Mouse (Mus musculus) C2C12 (cell line): Measurements from ENCODE around the gene Ndufa6.

Source experiments
- CEBPB ChIP-seq: IDR thresholded peaks from one replicate; pipeline ENCODE4 v1.6.1; 2011; ENCODE audit warnings: low read depth, mild to moderate bottlenecking, control low read depth, moderate library complexity
- CTCF ChIP-seq: IDR thresholded peaks from one replicate; pipeline ENCODE4 v1.5.1; 2011; ENCODE audit not compliant: control insufficient read depth, insufficient read depth, insufficient read length
- FOSL1 ChIP-seq: IDR thresholded peaks from one replicate; pipeline ENCODE4 v1.8.0; 2011; ENCODE audit warnings: mild to moderate bottlenecking, low read length; ENCODE audit not compliant: poor library complexity, insufficient read depth, severe bottlenecking
- MAX ChIP-seq: IDR thresholded peaks from one replicate; pipeline ENCODE4 v1.6.1; 2011; ENCODE audit warnings: mild to moderate bottlenecking, control low read depth
- MYOD1 ChIP-seq: IDR thresholded peaks from one replicate; pipeline ENCODE4 v1.6.1; 2011; ENCODE audit warnings: low read depth; ENCODE audit not compliant: control insufficient read depth, insufficient read length
- MYOG ChIP-seq: IDR thresholded peaks from one replicate; pipeline ENCODE4 v1.6.1; 2011; ENCODE audit not compliant: control insufficient read depth, insufficient read length; ENCODE audit errors: extremely low read depth

- TF ChIP-seq CEBPB (no peak), CTCF (no peak), FOSL1 (no peak), MYOG (no peak), MAX (peak; percentile 36), MYOD1 (no peak)
These were observed 8.2 kb downstream of the Ndufa6 start for GRCm38 (mm10) chr15:82345820-82346470.
